8 mouse cellular contexts compared by ENCODE assay signal in the genomic region with DNA sequence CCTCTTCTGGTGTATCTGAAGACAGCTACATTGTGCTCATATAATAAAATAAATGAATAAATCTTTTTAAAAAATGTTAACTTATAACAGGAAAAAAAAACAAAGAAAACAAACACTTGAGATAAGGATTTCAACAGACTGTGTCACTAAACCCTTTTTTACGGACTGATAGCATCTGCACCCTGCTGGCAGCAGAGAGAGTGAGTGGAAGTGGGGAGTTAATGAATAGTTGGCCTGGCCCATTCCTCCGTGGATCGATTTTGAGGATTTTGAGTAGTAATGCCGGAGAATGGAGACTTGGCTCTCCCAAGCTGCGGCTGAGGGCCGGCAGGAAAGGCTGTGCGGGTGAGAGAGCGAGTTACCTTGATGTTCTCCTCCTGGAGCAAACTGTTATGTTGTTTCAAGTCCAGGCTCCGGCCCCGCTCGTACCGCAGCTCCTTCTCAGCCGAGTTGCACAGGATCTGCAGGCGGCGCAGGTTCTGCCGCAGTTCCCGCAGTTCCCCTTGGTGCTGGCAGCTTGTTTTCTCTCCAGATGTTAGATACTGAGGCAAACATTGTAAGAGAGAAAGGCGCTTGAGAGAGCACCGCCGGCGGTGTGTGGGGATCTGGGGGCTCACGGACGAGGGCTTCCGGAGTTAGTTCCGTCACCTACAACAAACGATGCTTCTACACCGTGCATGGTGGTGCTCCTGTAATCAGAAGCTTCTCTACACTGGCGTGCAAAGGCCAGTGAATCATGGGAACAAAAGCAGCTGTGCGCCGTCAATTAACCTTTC. TPM values are rescaled to one million over a fixed set of nuclear protein-coding genes. Genes with fewer than 3 reads are reported as not detected.
DNase-seq lines count a peak whose midpoint lies in the region; ATAC-seq and TF ChIP-seq lines count a peak whose summit lies in the region.

No protein-coding gene starts in this region.

- H3K9ac ChIP-seq in heart, embryonic 12.5 days: peak overlapping the region; percentile 71
- peak overlapping the region; percentile 65 for H3K9ac ChIP-seq in ES-E14 (ENCODE audit: insufficient read depth, low read depth, low read length, poor library complexity, severe bottlenecking)
- H3K9ac ChIP-seq in intestine, embryonic 14.5 days (ENCODE audit: low read length): peak overlapping the region; percentile 45

- 7% methylated on average over 30 of the region's 30 CpGs for WGBS in heart, embryonic 12.5 days
- 8% methylated on average over 30 of the region's 30 CpGs for WGBS in intestine, embryonic 14.5 days
- 8% methylated on average over 30 of the region's 30 CpGs for WGBS in thymus, adult 2 months

- H3K27ac ChIP-seq in heart, embryonic 12.5 days (ENCODE audit: poor library complexity, severe bottlenecking): no peak overlapping the region
- 0 out of 2 replicates have a peak overlapping the region, but pooled peaks have one; percentile 15 for H3K27ac ChIP-seq in ES-E14 (ENCODE audit: insufficient read depth, low read depth, low read length, poor library complexity, severe bottlenecking)
- no peak overlapping the region for H3K27ac ChIP-seq in embryonic fibroblast, embryonic 13.5 days (ENCODE audit: insufficient read depth, low read length)
- peak overlapping the region; percentile 24; the same call in 1 of the 2 replicates for H3K27ac ChIP-seq in intestine, embryonic 14.5 days (ENCODE audit: low read depth)
- H3K27ac ChIP-seq in thymus, adult 2 months (ENCODE audit: control insufficient read depth, insufficient read depth, low read length): peak overlapping the region; percentile 72; the same call in 1 of the 2 replicates

- ATAC-seq in heart, embryonic 12.5 days (ENCODE audit: insufficient number of reproducible peaks, low FRiP score): no peak
- no peak for ATAC-seq in intestine, embryonic 14.5 days (replicated peaks; ENCODE audit: low FRiP score, low TSS enrichment, low read depth)
- ATAC-seq in megakaryocyte progenitor cell, adult 5-6 weeks (replicated peaks; ENCODE audit: poor library complexity): peak; percentile 50

- H3K36me3 ChIP-seq in heart, embryonic 12.5 days: no peaks in the 10 kb centered on the region
- H3K36me3 ChIP-seq in ES-E14 (ENCODE audit: control insufficient read depth, insufficient read depth, low read length, poor library complexity, severe bottlenecking): no peaks in the 10 kb centered on the region
- no peaks in the 10 kb centered on the region for H3K36me3 ChIP-seq in intestine, embryonic 14.5 days (ENCODE audit: control insufficient read depth, insufficient read depth, low read length)
- no peaks in the 10 kb centered on the region for H3K36me3 ChIP-seq in thymus, adult 2 months (ENCODE audit: control insufficient read depth, insufficient read depth, low read length)

- 0 out of 2 replicates have a peak, but pooled peaks cover 5% of the 10 kb centered on the region for H3K4me1 ChIP-seq in heart, embryonic 12.5 days (replicated peaks)
- no peaks in the 10 kb centered on the region for H3K4me1 ChIP-seq in ES-E14 (ENCODE audit: control insufficient read depth in 2 of 2, insufficient read depth in 2 of 2, low read length in 2 of 2, poor library complexity in 1 of 2)
- H3K4me1 ChIP-seq in embryonic fibroblast, embryonic 13.5 days (ENCODE audit: control insufficient read depth, insufficient read depth, low read length): no peaks in the 10 kb centered on the region
- H3K4me1 ChIP-seq in intestine, embryonic 14.5 days (replicated peaks; ENCODE audit: control insufficient read depth, insufficient read depth, low read length): no peaks in the 10 kb centered on the region
- H3K4me1 ChIP-seq in thymus, adult 2 months (replicated peaks; ENCODE audit: control insufficient read depth, insufficient read depth, low read length): no peaks in the 10 kb centered on the region

- TF ChIP-seq CTCF in embryonic fibroblast, embryonic 13.5 days (IDR thresholded peaks at IDR 0.05; ENCODE audit: borderline replicate concordance, insufficient read depth, low read length): no peak
- TF ChIP-seq CTCF in thymus, adult 2 months (IDR thresholded peaks at IDR 0.05; ENCODE audit: borderline replicate concordance, control insufficient read depth, extremely low read depth, insufficient read depth, low read length, poor library complexity): peak; percentile 11; the same call in 1 of the 2 replicates

- H3K4me2 ChIP-seq in heart, embryonic 12.5 days: peak overlapping the region; percentile 74
- H3K4me2 ChIP-seq in intestine, embryonic 14.5 days (ENCODE audit: low read length): peak overlapping the region; percentile 66

- DNase-seq in heart, postnatal 25 days (ENCODE audit: low spot score): no peak
- DNase-seq in ES-E14 (ENCODE audit: low read depth, low spot score): no peak
- peak; percentile 79 for DNase-seq in intestine, embryonic 14.5 days (ENCODE audit: low spot score)
- peak; percentile 43 for DNase-seq in thymus, adult 2 months
- no peak for DNase-seq in cerebellum, adult 9-11 months

- intact Hi-C loops in heart, postnatal 25 days (cut with DNase I): no loop called here

- in situ Hi-C loops in ES-E14 (cut with MboI; ENCODE audit: low sequenced_read_pairs in 2 of 2, unreplicated experiment in 2 of 2): no loop called here

- 0 out of 2 replicates have a peak, but pooled peaks have one; percentile 40 for TF ChIP-seq POLR2A in embryonic fibroblast, embryonic 13.5 days (IDR thresholded peaks at IDR 0.05; ENCODE audit: low read depth, low read length)
- 0 out of 2 replicates have a peak, but pooled peaks have one; percentile 47 for TF ChIP-seq POLR2A in thymus, adult 2 months (IDR thresholded peaks at IDR 0.05; ENCODE audit: control insufficient read depth, extremely low read depth, insufficient read depth, low read length, poor library complexity)

- H3K9me3 ChIP-seq in heart, embryonic 12.5 days (replicated peaks): no peaks in the 10 kb centered on the region
- no peaks in the 10 kb centered on the region for H3K9me3 ChIP-seq in ES-E14 (ENCODE audit: control insufficient read depth, insufficient read depth, low read depth, low read length)
- H3K9me3 ChIP-seq in intestine, embryonic 14.5 days (ENCODE audit: control insufficient read depth, low read length): no peaks in the 10 kb centered on the region

- peak overlapping the region; percentile 51 for H3K4me3 ChIP-seq in heart, embryonic 12.5 days
- H3K4me3 ChIP-seq in ES-E14 (ENCODE audit: insufficient read depth in 1 of 2, low read depth in 1 of 2, low read length in 2 of 2, poor library complexity in 1 of 2, severe bottlenecking in 1 of 2): peak overlapping the region; percentile 59 to 60
- peak overlapping the region; percentile 57 for H3K4me3 ChIP-seq in embryonic fibroblast, embryonic 13.5 days (ENCODE audit: insufficient read depth, low read length)
- H3K4me3 ChIP-seq in intestine, embryonic 14.5 days (ENCODE audit: low read depth, low read length): peak overlapping the region; percentile 38
- H3K4me3 ChIP-seq in thymus, adult 2 months (ENCODE audit: control insufficient read depth, insufficient read depth, low read length): peak overlapping the region; percentile 64

- H3K27me3 ChIP-seq in heart, embryonic 12.5 days (replicated peaks): peaks cover 12% of the 10 kb centered on the region; the same call in 1 of the 2 replicates
- H3K27me3 ChIP-seq in intestine, embryonic 14.5 days (replicated peaks; ENCODE audit: control insufficient read depth, insufficient read depth, low read length): no peaks in the 10 kb centered on the region
- H3K27me3 ChIP-seq in thymus, adult 2 months (ENCODE audit: control insufficient read depth, insufficient read depth, low read length): no peaks in the 10 kb centered on the region

TF ChIP-seq in ES-E14, 5 proteins besides CTCF, POLR2A, EP300 and RAD21:
- TF ChIP-seq CHD2 (IDR thresholded peaks at IDR 0.05; ENCODE audit: low read depth, low read length) (no peak), HCFC1 (IDR thresholded peaks at IDR 0.05; ENCODE audit: borderline replicate concordance, insufficient read depth, low read length) (no peak), MAFK (IDR thresholded peaks at IDR 0.05; ENCODE audit: insufficient read depth, low read depth, low read length) (no peak)

RNA-seq across cellular contexts. Expression of gene Ppih, which starts 39.0 kb away (rescaled TPM):
- 58.1 and 58.5 TPM in 2 replicates for polyA plus RNA-seq in heart, embryonic 12.5 days (2016; fragmentation: Nextera tagmentation; extraction: Ambion mirVana)
- 10 to 100 TPM; 10.3 to 11.1 TPM for total RNA-seq in heart, postnatal 25 days (2021)
- 101 and 127 TPM in 2 replicates for total RNA-seq in ES-E14 (2012; rRNA removed)
- polyA plus RNA-seq in embryonic fibroblast, embryonic 13.5 days (2011; ENCODE audit: insufficient read length, low read depth, missing spikeins): 46.0 and 48.4 TPM in 2 replicates
- 106 and 110 TPM in 2 replicates for polyA plus RNA-seq in intestine, embryonic 14.5 days (2014; fragmentation: Nextera tagmentation; extraction: Ambion mirVana)
- 137 and 138 TPM in 2 replicates for total RNA-seq in megakaryocyte progenitor cell, adult 5-6 weeks (2015)
- 161 and 163 TPM in 2 replicates for total RNA-seq in megakaryocyte progenitor cell, adult 5-6 weeks (2017)
- polyA plus RNA-seq in thymus, adult 2 months (2012; rRNA removed): 21.2 and 26.6 TPM in 2 replicates

RNA-seq across cellular contexts. Expression of gene Ccdc30, which starts 55.9 kb away (rescaled TPM):
- 3.3 and 4.1 TPM in 2 replicates for polyA plus RNA-seq in heart, embryonic 12.5 days (2016; fragmentation: Nextera tagmentation; extraction: Ambion mirVana)
- under 1 TPM in 1 of 2 experiments, not detected in 1; 0.34 TPM for total RNA-seq in heart, postnatal 25 days (2021)
- total RNA-seq in ES-E14 (2012; rRNA removed): 2.7 and 3.1 TPM in 2 replicates
- 1.3 and 2.0 TPM in 2 replicates for polyA plus RNA-seq in embryonic fibroblast, embryonic 13.5 days (2011; ENCODE audit: insufficient read length, low read depth, missing spikeins)
- polyA plus RNA-seq in intestine, embryonic 14.5 days (2014; fragmentation: Nextera tagmentation; extraction: Ambion mirVana): 4.1 and 5.1 TPM in 2 replicates
- 0.66 TPM in 1 of 2 replicates, not detected in the other for total RNA-seq in megakaryocyte progenitor cell, adult 5-6 weeks (2015)
- total RNA-seq in megakaryocyte progenitor cell, adult 5-6 weeks (2017): 0.14 and 1.0 TPM in 2 replicates
- polyA plus RNA-seq in thymus, adult 2 months (2012; rRNA removed): 3.4 and 3.7 TPM in 2 replicates

Comparison
In these comparisons a context has a peak if more than half of its experiments do, and no peak if none do; other contexts are left out.
1. H3K27ac ChIP-seq: peak in ES-E14 (single experiment), intestine, embryonic 14.5 days (single experiment) and thymus, adult 2 months (single experiment); none in heart, embryonic 12.5 days (single experiment) and embryonic fibroblast, embryonic 13.5 days (single experiment).
2. DNase-seq: peak in intestine, embryonic 14.5 days (single experiment) and thymus, adult 2 months (single experiment); none in heart, postnatal 25 days (single experiment), ES-E14 (single experiment) and cerebellum, adult 9-11 months (single experiment).
3. Peak in every context shown above with its lines, with median percentiles within 50 percentile points of each other: H3K4me3 ChIP-seq and H3K9ac ChIP-seq.